Mouse (Mus musculus): ENCODE measurements at regions not wholly inside any gene's neighbourhood (a gene's known extent, or its start where the extent isn't known, plus 50 kb on each side); places are given as distances from the start of the nearest gene placed in this dataset.

DNA sequence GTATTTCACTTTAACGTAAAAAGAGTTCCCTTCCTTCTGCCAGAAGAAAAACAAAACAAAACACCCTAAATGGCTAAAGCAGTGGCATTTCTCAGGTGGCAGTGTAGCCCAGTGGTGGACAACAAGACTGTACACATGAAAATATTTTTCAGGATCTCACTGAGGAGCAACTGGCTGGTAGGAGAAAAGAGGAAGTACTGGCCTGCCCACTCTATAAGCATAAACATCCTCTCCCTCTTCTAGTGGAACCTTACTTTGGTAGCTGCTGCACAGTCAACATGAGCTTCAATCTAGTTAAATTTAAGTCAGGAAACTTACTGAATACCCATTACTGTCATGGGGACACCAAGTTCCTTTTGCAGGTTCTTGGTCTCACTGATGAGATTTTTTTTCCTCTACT is 209.5 kb upstream of the Ednrb start:
- TF ChIP-seq CTCF (IDR thresholded peaks at IDR 0.05; ENCODE audit: extremely low read depth, insufficient read length, insufficient replicate concordance, low read depth, low read length) (no peak), POLR2A (IDR thresholded peaks at IDR 0.05; ENCODE audit: low read depth, low read length) (no peak)
